Mouse (Mus musculus): ENCODE data around the gene Usp53.

The Usp53 gene

GRCm38 (mm10) chr3:122984249-122985182 lies at the start of gene Usp53:
Gene Usp53 (minus strand): TSS chr3:122984510.
- peak; percentile 86 for DNase-seq (ENCODE audit: low spot score in 2 of 2)

- DNase-seq (ENCODE audit: low spot score in 2 of 2), result no peak
Observed at GRCm38 (mm10) chr3:123033804-123034203, 49.5 kb upstream of the Usp53 start.

GRCm38 (mm10) chr3:123025634-123026033 lies 41.3 kb upstream of the Usp53 start:
- DNase-seq (ENCODE audit: low spot score in 2 of 2), result no peak

GRCm38 (mm10) chr3:123024496-123025234 lies 40.4 kb upstream of the Usp53 start:
- DNase-seq (ENCODE audit: low spot score in 2 of 2), result no peak

- DNase-seq (ENCODE audit: low spot score in 2 of 2), result no peak
Observed at GRCm38 (mm10) chr3:123018792-123019191, 34.5 kb upstream of the Usp53 start.

- DNase-seq (ENCODE audit: low spot score in 2 of 2), result no peak
Observed at GRCm38 (mm10) chr3:123013476-123013875, 29.2 kb upstream of the Usp53 start.

- DNase-seq (ENCODE audit: low spot score in 2 of 2), result no peak
Observed at GRCm38 (mm10) chr3:123009417-123009816, 25.1 kb upstream of the Usp53 start.

- no peak for DNase-seq (ENCODE audit: low spot score in 2 of 2)
Observed at GRCm38 (mm10) chr3:123007386-123007785, 23.1 kb upstream of the Usp53 start.

GRCm38 (mm10) chr3:123001053-123001452 lies 16.7 kb upstream of the Usp53 start:
- no peak for DNase-seq (ENCODE audit: low spot score in 2 of 2)

- DNase-seq (ENCODE audit: low spot score in 2 of 2), result no peak
Observed at GRCm38 (mm10) chr3:122998511-122998910, 14.2 kb upstream of the Usp53 start.

GRCm38 (mm10) chr3:122996968-122997367 lies 12.7 kb upstream of the Usp53 start:
- no peak for DNase-seq (ENCODE audit: low spot score in 2 of 2)

GRCm38 (mm10) chr3:122986906-122987305 lies 2.6 kb upstream of the Usp53 start:
- DNase-seq (ENCODE audit: low spot score in 2 of 2), result no peak

- peak in 1 of 2 experiments; percentile 2 for DNase-seq (ENCODE audit: low spot score in 2 of 2)
Observed at GRCm38 (mm10) chr3:122986386-122986785, 2.1 kb upstream of the Usp53 start.

- DNase-seq (ENCODE audit: low spot score in 2 of 2), result no peak
Observed at GRCm38 (mm10) chr3:122985183-122985944, 1.1 kb upstream of the Usp53 start.

GRCm38 (mm10) chr3:122983849-122984248 lies 461 bp downstream of the Usp53 start:
- peak; percentile 59 to 66 for DNase-seq (ENCODE audit: low spot score in 2 of 2)

GRCm38 (mm10) chr3:122975964-122976363 lies 8.3 kb downstream of the Usp53 start:
- DNase-seq (ENCODE audit: low spot score in 2 of 2), result no peak

- no peak for DNase-seq (ENCODE audit: low spot score in 2 of 2)
Observed at GRCm38 (mm10) chr3:122975363-122975762, 8.9 kb downstream of the Usp53 start.

- no peak for DNase-seq (ENCODE audit: low spot score in 2 of 2)
Observed at GRCm38 (mm10) chr3:122974833-122975232, 9.5 kb downstream of the Usp53 start.

GRCm38 (mm10) chr3:122972126-122972822 lies 12.0 kb downstream of the Usp53 start:
- DNase-seq (ENCODE audit: low spot score in 2 of 2), result no peak

- DNase-seq (ENCODE audit: low spot score in 2 of 2), result no peak
Observed at GRCm38 (mm10) chr3:122968391-122968790, 15.9 kb downstream of the Usp53 start.

GRCm38 (mm10) chr3:122964301-122964700 lies 20.0 kb downstream of the Usp53 start:
- DNase-seq (ENCODE audit: low spot score in 2 of 2), result no peak

Data from spleen, postnatal 36 days (tissue).